Mouse (Mus musculus) ovary, adult 10 weeks (tissue): ENCODE data around the gene Vmn1r84. TPM values are rescaled to one million over a fixed set of nuclear protein-coding genes. Genes with fewer than 3 reads are reported as not detected.

Experiments used
- polyA plus RNA-seq: library from polyadenylated mRNA; stranded (reverse); fragments of 350-450 nt; fragmentation: Illumina TruSeq; extraction: RNeasy Lipid Tissue Mini Kit (QIAGEN cat#74804); gene quantifications from one replicate; pipeline ENCODE4 v1.2.3, GENCODE M21; 2014

Gene Vmn1r84
- polyA plus RNA-seq, result not detected

DNA sequence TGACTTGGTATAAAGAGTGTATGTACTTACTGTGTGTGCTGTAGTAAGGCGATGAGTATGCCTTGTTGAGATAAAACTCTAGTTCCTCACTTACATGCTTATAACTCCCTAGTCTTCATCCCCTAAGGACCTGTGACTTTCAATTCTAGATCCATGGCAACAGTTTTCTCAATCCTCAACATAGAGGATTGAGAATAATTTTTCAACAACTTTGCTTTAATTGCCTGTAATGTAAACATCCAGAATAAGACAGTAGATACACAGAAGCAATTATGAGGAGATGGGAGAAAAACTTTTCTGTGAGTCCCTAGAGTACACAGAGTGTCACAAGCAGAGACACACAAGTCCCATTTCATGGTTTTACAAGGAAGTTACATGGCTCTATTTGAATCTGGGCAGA, at the start of gene Vmn1r84:
TSS of gene Vmn1r84 (minus strand) at position 101 of the 400 bp plus-strand sequence.

DNA sequence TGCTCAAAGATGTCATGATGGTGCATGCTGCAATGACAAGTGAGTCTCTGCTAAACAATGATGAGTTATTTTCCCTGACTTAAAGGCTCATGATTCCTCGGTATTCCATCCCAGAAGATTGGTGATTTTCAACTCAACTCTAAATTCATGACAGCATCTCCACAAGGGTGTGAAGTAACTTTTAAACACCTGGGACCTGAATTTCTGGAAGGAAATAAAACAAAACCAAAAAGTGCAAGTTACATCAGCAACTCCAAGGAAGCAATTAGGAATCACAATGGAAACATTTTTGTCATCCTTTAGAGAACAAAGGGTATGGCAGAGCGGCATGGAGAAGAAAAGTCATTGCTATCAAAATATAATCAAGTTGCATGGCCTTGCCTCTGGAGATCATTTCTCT, 39.7 kb downstream of the Vmn1r84 start, which contains the start of gene Vmn1r83:
TSS of gene Vmn1r83 (minus strand) at position 101 of the 400 bp plus-strand sequence.

Other genes with a start within 250 kb of the Vmn1r84 start
- not detected for gene Vmn1r78, start 219.0 kb downstream of the Vmn1r84 start, polyA plus RNA-seq
- gene Vmn1r79, start 198.0 kb downstream of the Vmn1r84 start, polyA plus RNA-seq, result not detected
- gene Vmn1r80, start 180.0 kb downstream of the Vmn1r84 start, polyA plus RNA-seq, result not detected
- gene Vmn1r81, start 101.0 kb downstream of the Vmn1r84 start, polyA plus RNA-seq, result not detected
- not detected for gene Vmn1r82, start 68.8 kb downstream of the Vmn1r84 start, polyA plus RNA-seq
- not detected for gene Vmn1r83, start 39.8 kb downstream of the Vmn1r84 start, polyA plus RNA-seq
- 5.0 TPM for gene Zfp551, start 53.5 kb upstream of the Vmn1r84 start, polyA plus RNA-seq
- 79.2 TPM for gene Zfp606, start 109.0 kb upstream of the Vmn1r84 start, polyA plus RNA-seq
- gene 2900092C05Rik, start 143.2 kb upstream of the Vmn1r84 start, polyA plus RNA-seq, result not detected
- gene Vmn2r53, start 239.5 kb upstream of the Vmn1r84 start, polyA plus RNA-seq, result not detected